Mouse (Mus musculus) small intestine, adult 2 months (tissue): ENCODE data around the gene Shld1.

Experiments
- CTCF ChIP-seq: fragments of 200-500 bp; IDR thresholded peaks from 2 replicates; pipeline ENCODE4 v1.5.1; 2012; ENCODE audit warnings: low read depth, mild to moderate bottlenecking, control low read depth, inconsistent platforms, low read length, moderate library complexity, mixed read lengths; ENCODE audit not compliant: insufficient replicate concordance, insufficient read length; ENCODE audit errors: extremely low read depth
- POLR2A ChIP-seq: fragments of 200-500 bp; IDR thresholded peaks from 2 replicates; pipeline ENCODE4 v1.6.1; 2012; ENCODE audit warnings: low read depth, mild to moderate bottlenecking, control low read depth, inconsistent platforms, low read length, moderate library complexity

- no peak for TF ChIP-seq POLR2A
- TF ChIP-seq CTCF = no peak
Observed at GRCm38 (mm10) chr2:132691731-132692130, 5.0 kb downstream of the Shld1 start.
